Mouse (Mus musculus): ENCODE measurements around the gene Spint2. TPM values are rescaled to one million over a fixed set of nuclear protein-coding genes. Genes with fewer than 3 reads are reported as not detected.
A peak's percentile ranks its signal among the peaks of the same experiment; 100 is the strongest.
"Not testable (repeated sequence)": the region's sequence is repeated elsewhere in the genome, so short reads cannot be mapped to it uniquely, and the experiment has no call there.

The Spint2 gene
- total RNA-seq, 2 experiments from 2014 or later = 35.4 to 39.2 TPM

- ATAC-seq (replicated peaks; ENCODE audit: low FRiP score, low TSS enrichment, poor library complexity, severe bottlenecking) = no peak
Measured at GRCm38 (mm10) chr7:29214236-29214635, 67.5 kb downstream of the Spint2 start.

GRCm38 (mm10) chr7:29213675-29214082 lies 68.0 kb downstream of the Spint2 start, which contains the start of gene Catsperg1:
TSS of gene Catsperg1 (minus strand) at chr7:29214035.
- no peak for ATAC-seq (replicated peaks; ENCODE audit: low FRiP score, low TSS enrichment, poor library complexity, severe bottlenecking)

DNA sequence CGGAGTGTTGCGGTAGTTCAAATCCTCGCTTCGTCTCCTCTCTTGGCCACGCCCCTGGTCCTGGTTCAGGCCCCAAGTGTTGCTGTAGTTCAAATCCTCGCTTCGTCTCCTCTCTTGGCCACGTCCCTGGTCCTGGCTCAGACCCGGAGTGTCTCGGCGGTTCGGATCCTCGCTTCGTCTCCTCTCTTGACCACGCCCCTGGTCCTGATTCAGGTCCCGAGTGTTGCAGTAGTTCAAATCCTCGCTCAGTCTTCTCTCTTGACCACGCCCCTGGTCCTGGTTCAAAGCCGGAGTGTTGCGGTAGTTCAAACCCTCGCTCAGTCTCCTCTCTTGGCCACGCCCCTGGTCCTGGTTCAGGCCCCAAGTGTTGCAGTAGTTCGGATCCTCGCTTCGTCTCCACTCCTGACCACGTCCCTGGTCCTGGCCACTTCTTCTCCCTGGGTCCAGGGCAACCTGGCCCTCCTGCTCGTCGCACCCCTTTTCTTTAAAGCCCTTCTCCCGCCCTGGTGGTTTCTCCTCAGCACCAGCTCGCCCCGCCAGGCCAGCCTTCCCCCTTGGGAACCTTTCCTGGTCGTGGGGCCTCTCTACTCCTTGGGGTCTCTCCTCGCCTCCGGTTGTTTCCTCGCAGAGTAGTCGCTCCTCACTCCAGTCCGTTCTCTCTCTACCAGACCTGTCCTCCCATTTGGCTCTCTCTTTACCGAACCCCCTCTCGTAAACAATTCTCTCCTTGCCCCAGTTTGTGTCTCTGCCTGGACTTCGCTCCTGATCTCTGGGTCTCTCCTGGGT lies 68.7 kb downstream of the Spint2 start:
- not testable (repeated sequence) for ATAC-seq (replicated peaks; ENCODE audit: low FRiP score, low TSS enrichment, poor library complexity, severe bottlenecking)

DNA sequence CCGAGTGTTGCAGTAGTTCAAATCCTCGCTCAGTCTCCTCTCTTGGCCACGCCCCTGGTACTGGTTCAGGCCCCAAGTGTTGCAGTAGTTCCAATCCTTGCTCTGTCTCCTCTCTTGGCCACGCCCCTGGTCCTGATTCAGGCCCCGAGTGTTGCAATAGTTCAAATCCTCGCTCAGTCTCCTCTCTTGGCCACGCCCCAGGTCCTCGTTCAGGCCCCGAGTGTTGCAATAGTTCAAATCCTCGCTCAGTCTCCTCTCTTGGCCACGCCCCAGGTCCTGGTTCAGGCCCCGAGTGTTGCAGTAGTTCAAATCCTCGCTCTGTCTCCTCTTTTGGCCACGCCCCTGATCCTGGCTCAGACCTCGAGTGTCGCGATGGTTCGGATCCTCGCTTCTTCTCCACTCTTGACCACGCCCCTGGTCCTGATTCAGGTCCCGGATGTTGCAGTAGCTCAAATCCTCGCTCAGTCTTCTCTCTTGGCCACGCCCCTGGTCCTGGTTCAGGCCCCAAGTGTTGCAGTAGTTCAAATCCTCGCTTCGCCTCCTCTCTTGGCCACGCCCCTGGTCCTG lies 69.4 kb downstream of the Spint2 start:
- no peak for ATAC-seq (replicated peaks; ENCODE audit: low FRiP score, low TSS enrichment, poor library complexity, severe bottlenecking)

- peak; percentile 90 for ATAC-seq (replicated peaks; ENCODE audit: low FRiP score, low TSS enrichment, poor library complexity, severe bottlenecking)
Measured at GRCm38 (mm10) chr7:29211415-29212198, 70.1 kb downstream of the Spint2 start.

- peak; percentile 67 for ATAC-seq (replicated peaks; ENCODE audit: low FRiP score, low TSS enrichment, poor library complexity, severe bottlenecking)
Measured at GRCm38 (mm10) chr7:29211013-29211412, 70.7 kb downstream of the Spint2 start.

Other genes starting within 250 kb of the Spint2 start
- gene Ryr1, start 156.7 kb downstream of the Spint2 start, total RNA-seq (2014; fragmentation: Nextera tagmentation) = 0.07 and 0.84 TPM in 2 replicates
- 0.34 TPM in 1 of 2 replicates, not detected in the other for gene Ryr1, start 156.7 kb downstream of the Spint2 start, total RNA-seq (2017)
- gene Rasgrp4, start 147.1 kb downstream of the Spint2 start, total RNA-seq (2014; fragmentation: Nextera tagmentation) = not detected in 2 replicates
- gene Rasgrp4, start 147.1 kb downstream of the Spint2 start, total RNA-seq (2017) = 0.66 TPM in 1 of 2 replicates, not detected in the other
- 15.4 and 21.1 TPM in 2 replicates for gene Fam98c, start 125.7 kb downstream of the Spint2 start, total RNA-seq (2014; fragmentation: Nextera tagmentation)
- 4.8 and 20.4 TPM in 2 replicates for gene Fam98c, start 125.7 kb downstream of the Spint2 start, total RNA-seq (2017)
- gene Ggn, start 111.7 kb downstream of the Spint2 start, total RNA-seq (2014; fragmentation: Nextera tagmentation) = not detected in 2 replicates
- gene Ggn, start 111.7 kb downstream of the Spint2 start, total RNA-seq (2017) = 0.30 TPM in 1 of 2 replicates, not detected in the other
- gene Spred3, start 111.5 kb downstream of the Spint2 start, total RNA-seq (2014; fragmentation: Nextera tagmentation) = 0.42 and 2.2 TPM in 2 replicates
- 0.99 and 1.8 TPM in 2 replicates for gene Spred3, start 111.5 kb downstream of the Spint2 start, total RNA-seq (2017)
- 159 and 187 TPM in 2 replicates for gene Psmd8, start 101.2 kb downstream of the Spint2 start, total RNA-seq (2014; fragmentation: Nextera tagmentation)
- gene Psmd8, start 101.2 kb downstream of the Spint2 start, total RNA-seq (2017) = 154 and 158 TPM in 2 replicates
- gene Catsperg1, start 67.9 kb downstream of the Spint2 start, total RNA-seq (2014; fragmentation: Nextera tagmentation) = 0.66 and 0.99 TPM in 2 replicates
- 0.27 TPM in 1 of 2 replicates, not detected in the other for gene Catsperg1, start 67.9 kb downstream of the Spint2 start, total RNA-seq (2017)
- gene Kcnk6, start 49.4 kb downstream of the Spint2 start, total RNA-seq (2014; fragmentation: Nextera tagmentation) = 0.45 TPM in 1 of 2 replicates, not detected in the other
- 0.04 TPM in 1 of 2 replicates, not detected in the other for gene Kcnk6, start 49.4 kb downstream of the Spint2 start, total RNA-seq (2017)
- gene Yif1b, start 43.6 kb downstream of the Spint2 start, total RNA-seq (2014; fragmentation: Nextera tagmentation) = 32.2 and 50.7 TPM in 2 replicates
- gene Yif1b, start 43.6 kb downstream of the Spint2 start, total RNA-seq (2017) = 11.4 and 23.5 TPM in 2 replicates
- gene 2200002D01Rik, start 33.4 kb downstream of the Spint2 start, total RNA-seq (2014; fragmentation: Nextera tagmentation) = 0.74 and 0.98 TPM in 2 replicates
- gene 2200002D01Rik, start 33.4 kb downstream of the Spint2 start, total RNA-seq (2017) = 5.6 TPM in 1 of 2 replicates, not detected in the other
- not detected in 2 replicates for gene Ppp1r14a, start 7.4 kb upstream of the Spint2 start, total RNA-seq (2014; fragmentation: Nextera tagmentation)
- not detected in 2 replicates for gene Ppp1r14a, start 7.4 kb upstream of the Spint2 start, total RNA-seq (2017)
- gene Dpf1, start 22.0 kb upstream of the Spint2 start, total RNA-seq (2014; fragmentation: Nextera tagmentation) = 2.5 and 2.9 TPM in 2 replicates
- gene Dpf1, start 22.0 kb upstream of the Spint2 start, total RNA-seq (2017) = 0.19 and 14.6 TPM in 2 replicates
- 48.5 and 56.1 TPM in 2 replicates for gene Sipa1l3, start 236.7 kb upstream of the Spint2 start, total RNA-seq (2014; fragmentation: Nextera tagmentation)
- 6.2 and 7.0 TPM in 2 replicates for gene Sipa1l3, start 236.7 kb upstream of the Spint2 start, total RNA-seq (2017)

Measured in megakaryocyte-erythroid progenitor cell, adult 5-6 weeks (primary cell).